Mouse (Mus musculus) bone marrow, adult 2 months (tissue): ENCODE measurements at regions not wholly inside any gene's neighbourhood (a gene's known extent, or its start where the extent isn't known, plus 50 kb on each side); places are given as distances from the start of the nearest gene placed in this dataset.

Source experiments
- CTCF ChIP-seq: fragments of 200-500 bp; IDR thresholded peaks from 2 replicates; pipeline ENCODE4 v1.5.1; 2011; ENCODE audit warnings: low read length, control low read depth; ENCODE audit not compliant: control insufficient read depth, insufficient read depth
- POLR2A ChIP-seq: fragments of 200-500 bp; IDR thresholded peaks from 2 replicates; pipeline ENCODE4 v1.6.1; 2011; ENCODE audit warnings: low read depth, mild to moderate bottlenecking, control low read depth, low read length, borderline replicate concordance; ENCODE audit not compliant: control insufficient read depth

DNA sequence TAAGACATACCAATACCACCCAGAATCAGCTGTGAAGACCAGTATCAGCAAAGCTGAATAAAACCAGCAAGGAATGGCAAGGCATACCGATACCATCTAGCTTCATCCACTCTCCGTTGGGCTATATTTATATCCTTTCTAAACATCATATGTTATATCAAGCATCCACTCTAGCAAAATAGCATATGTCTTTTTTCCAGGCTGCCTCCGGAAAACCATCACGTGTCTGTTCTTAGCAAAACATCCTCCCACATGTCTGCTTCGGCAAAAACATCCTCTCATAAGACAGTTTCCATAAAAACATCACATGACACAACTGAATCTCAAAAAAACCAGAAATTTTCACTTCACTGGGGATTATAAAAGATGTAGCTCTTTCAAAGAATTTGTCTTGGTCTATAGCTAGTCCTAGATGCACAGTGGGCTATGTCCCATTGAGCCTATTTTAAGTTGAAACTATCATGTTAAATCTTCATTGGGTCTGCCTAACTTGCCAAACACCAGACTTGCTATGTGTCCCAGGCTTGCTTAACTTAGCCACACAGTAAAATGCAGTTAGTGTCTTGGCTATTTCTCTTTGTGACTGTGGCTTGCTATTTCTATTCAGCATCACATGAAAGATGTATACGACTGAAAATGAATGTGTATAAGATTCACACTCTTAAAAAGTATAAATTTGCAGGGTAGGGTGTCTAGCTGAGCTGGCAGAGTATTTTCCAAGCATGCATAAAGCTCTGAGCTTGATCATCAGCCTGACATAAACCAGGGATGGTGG, 278.2 kb downstream of the Kcnrg start:
- TF ChIP-seq POLR2A = no peak
- no peak for TF ChIP-seq CTCF
